Mouse (Mus musculus): ENCODE measurements around the gene Trappc3. TPM values are rescaled to one million over a fixed set of nuclear protein-coding genes. Genes with fewer than 3 reads are reported as not detected.
A peak's percentile ranks its signal among the peaks of the same experiment; 100 is the strongest.

Gene Trappc3
- polyA plus RNA-seq, 1 experiment from 2014 or later = 104 TPM

- Histone ChIP-seq H3K9me3 (peaks cover 4% of the 10 kb centered on the region), H3K4me3 (replicated peaks) (no peak overlapping the region), H3K4me2 (no peak overlapping the region), H3K36me3 (replicated peaks) (no peaks in the 10 kb centered on the region), H3K27me3 (peaks cover 45% of the 10 kb centered on the region), H3K9ac (no peak overlapping the region), H3K4me1 (peaks cover 16% of the 10 kb centered on the region), H3K27ac (no peak overlapping the region)
- WGBS = 85% methylated on average over 6 of the region's 6 CpGs
- no peak for ATAC-seq (ENCODE audit: low FRiP score)
Observed at GRCm38 (mm10) chr4:126306058-126306457, 43.9 kb downstream of the Trappc3 start.

- peaks cover 10% of the 10 kb centered on the region for H3K4me1 ChIP-seq
- no peak for ATAC-seq (ENCODE audit: low FRiP score)
- WGBS = 21% methylated on average over 2 of the region's 2 CpGs
- peaks cover 4% of the 10 kb centered on the region for H3K9me3 ChIP-seq
- H3K4me2 ChIP-seq = no peak overlapping the region
- H3K9ac ChIP-seq = no peak overlapping the region
- no peak overlapping the region for H3K4me3 ChIP-seq (replicated peaks)
- peaks cover 37% of the 10 kb centered on the region for H3K27me3 ChIP-seq
- no peak overlapping the region for H3K27ac ChIP-seq
- H3K36me3 ChIP-seq (replicated peaks) = no peaks in the 10 kb centered on the region
Observed at GRCm38 (mm10) chr4:126306827-126307226, 44.7 kb downstream of the Trappc3 start.

- Histone ChIP-seq H3K4me1 (peaks cover 8% of the 10 kb centered on the region), H3K9ac (no peak overlapping the region; the same call in 1 of the 2 replicates), H3K27me3 (peaks cover 12% of the 10 kb centered on the region), H3K4me2 (peak overlapping the region; percentile 46), H3K27ac (no peak overlapping the region), H3K4me3 (replicated peaks) (peak overlapping the region; percentile 25), H3K9me3 (peaks cover 4% of the 10 kb centered on the region), H3K36me3 (replicated peaks) (no peaks in the 10 kb centered on the region)
- 14% methylated on average over 20 of the region's 20 CpGs for WGBS
- peak; percentile 64 for ATAC-seq (ENCODE audit: low FRiP score)
Observed at GRCm38 (mm10) chr4:126309211-126309921, 47.2 kb downstream of the Trappc3 start.

- H3K27ac ChIP-seq = no peak overlapping the region
- peaks cover 4% of the 10 kb centered on the region for H3K9me3 ChIP-seq
- WGBS = 0% methylated on average over 7 of the region's 7 CpGs
- peak; percentile 85 for ATAC-seq (ENCODE audit: low FRiP score)
- H3K4me1 ChIP-seq = peaks cover 8% of the 10 kb centered on the region
- H3K4me2 ChIP-seq = peak overlapping the region; percentile 46
- no peak overlapping the region for H3K9ac ChIP-seq
- H3K36me3 ChIP-seq (replicated peaks) = peaks cover under 1% of the 10 kb centered on the region
- H3K27me3 ChIP-seq = peaks cover 11% of the 10 kb centered on the region
- peak overlapping the region; percentile 25 for H3K4me3 ChIP-seq (replicated peaks)
Observed at GRCm38 (mm10) chr4:126309922-126310309, 47.8 kb downstream of the Trappc3 start.

- H3K4me1 ChIP-seq = peaks cover 8% of the 10 kb centered on the region
- H3K9ac ChIP-seq = no peak overlapping the region
- no peak overlapping the region for H3K4me2 ChIP-seq
- 70% methylated on average over 7 of the region's 7 CpGs for WGBS
- no peak overlapping the region for H3K27ac ChIP-seq
- peaks cover 5% of the 10 kb centered on the region for H3K36me3 ChIP-seq (replicated peaks)
- H3K9me3 ChIP-seq = peaks cover 4% of the 10 kb centered on the region
- ATAC-seq (ENCODE audit: low FRiP score) = no peak
- peaks cover 11% of the 10 kb centered on the region for H3K27me3 ChIP-seq
- H3K4me3 ChIP-seq (replicated peaks) = no peak overlapping the region
Observed at GRCm38 (mm10) chr4:126310344-126310743, 48.2 kb downstream of the Trappc3 start.

- Histone ChIP-seq H3K4me3 (replicated peaks) (no peak overlapping the region), H3K9ac (no peak overlapping the region), H3K27ac (no peak overlapping the region), H3K4me1 (peaks cover 8% of the 10 kb centered on the region), H3K9me3 (no peaks in the 10 kb centered on the region), H3K36me3 (replicated peaks) (peaks cover 18% of the 10 kb centered on the region), H3K4me2 (no peak overlapping the region), H3K27me3 (peaks cover 11% of the 10 kb centered on the region)
- 89% methylated on average over 16 of the region's 16 CpGs for WGBS
- ATAC-seq (ENCODE audit: low FRiP score) = no peak
Observed at GRCm38 (mm10) chr4:126311566-126312200, 49.6 kb downstream of the Trappc3 start.

GRCm38 (mm10) chr4:126313202-126313601 is 51.1 kb downstream of the Trappc3 start:
- 40% methylated on average over 5 of the region's 5 CpGs for WGBS
- Histone ChIP-seq H3K27ac (no peak overlapping the region), H3K4me3 (replicated peaks) (no peak overlapping the region), H3K9ac (no peak overlapping the region), H3K36me3 (replicated peaks) (peaks cover 33% of the 10 kb centered on the region), H3K4me1 (peaks cover 8% of the 10 kb centered on the region), H3K9me3 (no peaks in the 10 kb centered on the region), H3K27me3 (peaks cover 11% of the 10 kb centered on the region), H3K4me2 (no peak overlapping the region)
- no peak for ATAC-seq (ENCODE audit: low FRiP score)

- Histone ChIP-seq H3K4me1 (peaks cover 4% of the 10 kb centered on the region), H3K4me2 (no peak overlapping the region), H3K4me3 (replicated peaks) (no peak overlapping the region), H3K9ac (no peak overlapping the region), H3K9me3 (no peaks in the 10 kb centered on the region), H3K27ac (0 out of 2 replicates have a peak overlapping the region, but pooled peaks have one; percentile 36), H3K27me3 (peaks cover 3% of the 10 kb centered on the region), H3K36me3 (replicated peaks) (peaks cover 37% of the 10 kb centered on the region)
- ATAC-seq (ENCODE audit: low FRiP score) = no peak
- 67% methylated on average over 10 of the region's 10 CpGs for WGBS
Observed at GRCm38 (mm10) chr4:126314393-126314792, 52.3 kb downstream of the Trappc3 start.

- Histone ChIP-seq H3K27me3 (no peaks in the 10 kb centered on the region), H3K4me2 (no peak overlapping the region), H3K36me3 (replicated peaks) (peaks cover 37% of the 10 kb centered on the region), H3K4me1 (peaks cover 13% of the 10 kb centered on the region), H3K9ac (no peak overlapping the region), H3K27ac (no peak overlapping the region), H3K9me3 (no peaks in the 10 kb centered on the region), H3K4me3 (replicated peaks) (no peak overlapping the region)
- WGBS = 55% methylated on average over 5 of the region's 5 CpGs
- ATAC-seq (ENCODE audit: low FRiP score) = no peak
Observed at GRCm38 (mm10) chr4:126315931-126316330, 53.8 kb downstream of the Trappc3 start.

GRCm38 (mm10) chr4:126316443-126317040 is 54.4 kb downstream of the Trappc3 start:
- no peaks in the 10 kb centered on the region for H3K9me3 ChIP-seq
- no peak overlapping the region for H3K27ac ChIP-seq
- no peaks in the 10 kb centered on the region for H3K27me3 ChIP-seq
- no peak overlapping the region for H3K4me3 ChIP-seq (replicated peaks)
- 90% methylated on average over 13 of the region's 13 CpGs for WGBS
- H3K9ac ChIP-seq = no peak overlapping the region
- no peak overlapping the region for H3K4me2 ChIP-seq
- ATAC-seq (ENCODE audit: low FRiP score) = no peak
- peaks cover 37% of the 10 kb centered on the region for H3K36me3 ChIP-seq (replicated peaks)
- peaks cover 14% of the 10 kb centered on the region for H3K4me1 ChIP-seq

- WGBS = 92% methylated on average over 6 of the region's 6 CpGs
- no peaks in the 10 kb centered on the region for H3K9me3 ChIP-seq
- no peak overlapping the region for H3K27ac ChIP-seq
- ATAC-seq (ENCODE audit: low FRiP score) = no peak
- peaks cover 27% of the 10 kb centered on the region for H3K27me3 ChIP-seq
- peaks cover 14% of the 10 kb centered on the region for H3K4me1 ChIP-seq
- no peak overlapping the region for H3K4me2 ChIP-seq
- H3K9ac ChIP-seq = no peak overlapping the region
- H3K36me3 ChIP-seq (replicated peaks) = peaks cover 37% of the 10 kb centered on the region
- no peak overlapping the region for H3K4me3 ChIP-seq (replicated peaks)
Observed at GRCm38 (mm10) chr4:126319806-126320205, 57.7 kb downstream of the Trappc3 start.

- Histone ChIP-seq H3K4me1 (peaks cover 14% of the 10 kb centered on the region), H3K9ac (peak within 1 kb of the TSS; percentile 85), H3K27me3 (peaks cover 35% of the 10 kb centered on the region), H3K4me2 (peak within 1 kb of the TSS; percentile 94), H3K4me3 (replicated peaks) (peak within 1 kb of the TSS; percentile 87), H3K27ac (peak within 1 kb of the TSS; percentile 80), H3K36me3 (replicated peaks) (peaks cover 23% of the 10 kb centered on the region), H3K9me3 (no peaks in the 10 kb centered on the region)
- peak; percentile 89 for ATAC-seq (ENCODE audit: low FRiP score)
- WGBS = under 1% methylated on average over 73 of the region's 80 CpGs
Observed at GRCm38 (mm10) chr4:126321111-126321853, 59.2 kb downstream of the Trappc3 start, which contains the start of gene Adprhl2. Adprhl2 (minus strand) TSS chr4:126321703.
